Mouse (Mus musculus) spleen, adult 2 months (tissue): ENCODE data around the gene Eps8l1. TPM values are rescaled to one million over a fixed set of nuclear protein-coding genes. Genes with fewer than 3 reads are reported as not detected.

Experiments used
- DNase-seq, 2 experiments: peaks; one replicate each; pipeline versions ENCODE4 v3.0.0 to v3.0.0-alpha.2; 2012 to 2021; ENCODE audit warnings: low spot score in 2 of 2, low read depth in 1 of 2
- H3K27ac ChIP-seq: fragments of 200-500 bp; 2 replicates; pipeline ENCODE4 v1.5.1; 2012; ENCODE audit warnings: low read length, inconsistent platforms; ENCODE audit not compliant: insufficient read depth
- H3K27me3 ChIP-seq: fragments of 200-500 bp; 2 replicates; pipeline ENCODE4 v1.6.1; 2012; ENCODE audit warnings: mild to moderate bottlenecking, moderate library complexity, low read length, inconsistent platforms; ENCODE audit not compliant: control insufficient read depth, insufficient read depth
- H3K36me3 ChIP-seq: fragments of 200-500 bp; 2 replicates; pipeline ENCODE4 v1.6.1; 2012; ENCODE audit warnings: mild to moderate bottlenecking, low read length, inconsistent platforms; ENCODE audit not compliant: control insufficient read depth, insufficient read depth
- H3K4me1 ChIP-seq: fragments of 200-500 bp; 2 replicates; pipeline ENCODE4 v1.6.1; 2011; ENCODE audit warnings: inconsistent platforms; ENCODE audit not compliant: control insufficient read depth, insufficient read depth, insufficient read length
- H3K4me3 ChIP-seq: fragments of 200-500 bp; 2 replicates; pipeline ENCODE4 v1.5.1; 2011; ENCODE audit warnings: mild to moderate bottlenecking, inconsistent platforms; ENCODE audit not compliant: insufficient read depth, insufficient read length; ENCODE audit errors: extremely low read depth
- CTCF ChIP-seq: fragments of 200-500 bp; IDR thresholded peaks from 2 replicates; pipeline ENCODE4 v1.5.1; 2011; ENCODE audit warnings: mild to moderate bottlenecking, inconsistent platforms; ENCODE audit not compliant: insufficient read depth, insufficient read length, insufficient replicate concordance; ENCODE audit errors: extremely low read depth
- POLR2A ChIP-seq: fragments of 200-500 bp; IDR thresholded peaks from 2 replicates; pipeline ENCODE4 v1.6.1; 2011; ENCODE audit warnings: low read depth, low read length, inconsistent platforms
- WGBS: fragments of 180-500 bp; shearing (Covaris S2); methylation state at CpG from one replicate; pipeline ENCODE4 v1.1.7; 2018; 5-methylcytosine and 5-hydroxymethylcytosine counted together
- polyA plus RNA-seq: library from polyadenylated mRNA; depleted of rRNA; stranded (reverse); fragments of >200 nt; gene quantifications from 2 replicates; pipeline ENCODE4 v1.2.3, GENCODE M21; 2012

Gene Eps8l1
- polyA plus RNA-seq, 1 experiment: 0.18 TPM

DNA sequence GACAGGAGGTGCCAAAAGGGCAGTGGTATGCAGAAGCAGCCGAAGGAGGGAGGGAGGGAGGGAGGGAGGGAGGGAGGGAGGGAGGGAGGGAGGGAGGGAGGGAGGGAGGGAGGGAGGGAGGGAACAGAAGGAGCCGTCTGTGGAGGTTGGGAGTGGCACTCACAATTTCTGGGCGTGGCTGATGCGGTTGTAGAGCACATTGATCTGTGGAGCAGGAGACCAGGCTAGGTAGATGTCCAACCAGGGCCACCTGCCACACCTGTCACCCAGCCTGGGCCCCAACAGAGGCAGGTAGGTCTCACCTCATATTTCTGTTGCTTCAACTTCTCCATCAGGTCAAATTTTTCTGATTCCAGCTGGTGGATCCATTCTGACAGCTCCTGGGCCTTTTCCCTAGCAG lies 46.7 kb downstream of the Eps8l1 start:
- Histone ChIP-seq H3K27ac (no peak overlapping the region), H3K4me3 (no peak overlapping the region), H3K36me3 (no peaks in the 10 kb centered on the region), H3K4me1 (peaks cover 8% of the 10 kb centered on the region; the same call in 1 of the 2 replicates), H3K27me3 (no peaks in the 10 kb centered on the region)
- no peak for DNase-seq
- TF ChIP-seq POLR2A: no peak
- TF ChIP-seq CTCF: no peak
- 73% methylated on average over 3 of the region's 4 CpGs for WGBS

DNA sequence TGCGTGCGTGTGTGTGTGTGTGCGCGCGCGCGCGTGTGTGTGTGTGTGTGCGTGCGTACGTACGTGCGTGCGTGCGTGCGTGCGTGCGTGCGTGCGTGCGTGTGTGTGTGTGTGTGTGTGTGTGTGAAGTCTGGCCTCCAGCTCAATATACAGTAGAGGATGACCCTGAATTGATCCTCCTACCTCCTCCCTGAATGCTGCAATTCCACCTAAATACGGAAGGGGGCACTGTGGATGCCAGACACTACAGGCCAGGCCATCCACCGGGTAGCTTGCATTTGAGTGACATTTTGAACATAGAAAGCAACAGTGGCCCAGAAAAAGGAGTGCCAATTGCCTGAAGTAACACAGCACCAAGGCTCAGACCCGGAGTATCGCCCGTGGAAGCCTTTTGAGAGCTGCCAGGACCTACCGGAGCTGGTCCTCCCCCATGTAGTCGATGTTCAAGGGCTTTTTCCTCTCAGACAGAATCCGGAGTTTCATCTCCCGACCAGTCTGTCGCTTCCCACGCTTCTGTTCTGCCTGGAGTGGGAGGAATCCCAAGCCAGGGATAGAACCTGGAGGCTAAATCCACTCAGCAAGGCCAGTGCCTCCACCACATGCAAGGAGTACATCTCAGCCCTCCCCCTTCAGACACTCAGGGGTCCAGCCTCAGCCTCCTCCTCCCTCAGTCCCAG lies 47.7 kb downstream of the Eps8l1 start:
- WGBS: 86% methylated on average over 31 of the region's 32 CpGs
- Histone ChIP-seq H3K27me3 (no peaks in the 10 kb centered on the region), H3K27ac (no peak overlapping the region), H3K4me1 (peaks cover 8% of the 10 kb centered on the region; the same call in 1 of the 2 replicates), H3K36me3 (no peaks in the 10 kb centered on the region), H3K4me3 (no peak overlapping the region)
- peak; percentile 6; the same call in 1 of the 2 replicates for TF ChIP-seq CTCF
- TF ChIP-seq POLR2A: no peak
- no peak for DNase-seq

DNA sequence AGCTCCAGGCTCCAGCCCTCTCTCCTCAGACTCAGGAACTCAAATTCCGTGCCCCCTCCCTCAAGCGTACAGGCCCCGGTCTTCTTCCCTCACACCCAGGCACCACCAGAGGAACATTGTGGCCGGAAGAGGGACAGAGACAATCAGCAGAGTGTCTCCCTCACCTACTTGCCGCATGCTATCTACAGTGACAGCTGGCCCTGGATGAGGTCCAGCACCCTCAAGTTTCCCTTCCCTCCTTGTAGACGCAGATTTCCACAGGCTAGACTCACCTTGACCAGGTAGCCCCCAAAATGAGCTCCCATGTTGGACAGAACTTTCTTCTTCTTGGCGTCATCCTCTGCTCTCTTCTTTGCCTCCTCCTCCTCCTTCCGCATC lies 48.3 kb downstream of the Eps8l1 start:
- Histone ChIP-seq H3K4me3 (no peak overlapping the region), H3K36me3 (no peaks in the 10 kb centered on the region), H3K27ac (no peak overlapping the region), H3K27me3 (no peaks in the 10 kb centered on the region), H3K4me1 (peaks cover 8% of the 10 kb centered on the region; the same call in 1 of the 2 replicates)
- whole genome bisulfite sequencing: 69% methylated on average over 8 of the region's 8 CpGs
- no peak for TF ChIP-seq CTCF
- no peak for TF ChIP-seq POLR2A
- DNase-seq: no peak

DNA sequence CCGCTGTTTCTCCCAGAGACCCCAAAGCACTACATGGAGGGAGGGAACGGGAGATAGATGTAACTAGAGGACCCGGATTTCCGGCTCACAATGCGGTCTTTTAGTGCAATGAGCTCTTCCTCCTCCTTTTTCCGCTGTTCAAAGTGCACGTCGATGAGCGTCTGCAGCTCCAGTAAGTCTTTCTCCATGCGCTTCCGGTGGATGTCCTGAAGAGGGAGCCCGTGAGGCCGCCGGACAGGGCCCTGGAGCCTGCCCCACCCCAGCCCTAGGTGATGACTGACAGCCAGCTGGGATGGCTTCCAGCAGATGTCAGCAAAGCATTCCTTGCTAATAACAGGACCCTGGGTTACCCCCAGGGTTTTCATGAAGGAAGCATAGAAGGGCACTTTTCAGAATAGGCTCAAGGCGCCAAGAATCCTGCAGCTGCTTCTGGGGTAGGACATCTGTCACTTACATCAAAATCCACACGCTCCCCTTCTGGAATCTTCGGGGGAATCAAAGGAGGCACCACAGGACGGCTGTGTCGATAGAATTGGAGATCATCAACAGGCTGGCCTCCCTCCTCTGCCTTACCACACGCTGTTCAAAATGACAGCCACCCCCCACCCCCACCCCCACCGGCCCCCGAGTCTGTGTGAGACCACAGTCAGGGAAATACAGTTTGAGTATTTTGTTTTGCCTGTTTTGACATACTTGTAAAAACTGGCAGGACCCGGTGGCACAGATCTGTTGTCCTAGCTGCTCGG lies 49.6 kb downstream of the Eps8l1 start:
- WGBS: 30% methylated on average over 24 of the region's 24 CpGs
- Histone ChIP-seq H3K4me3 (no peak overlapping the region), H3K36me3 (no peaks in the 10 kb centered on the region), H3K27me3 (no peaks in the 10 kb centered on the region), H3K27ac (no peak overlapping the region), H3K4me1 (peaks cover 2% of the 10 kb centered on the region; the same call in 1 of the 2 replicates)
- DNase-seq: peak in 1 of 2 experiments; percentile 66
- TF ChIP-seq POLR2A (no peak), CTCF (peak; percentile 81)

DNA sequence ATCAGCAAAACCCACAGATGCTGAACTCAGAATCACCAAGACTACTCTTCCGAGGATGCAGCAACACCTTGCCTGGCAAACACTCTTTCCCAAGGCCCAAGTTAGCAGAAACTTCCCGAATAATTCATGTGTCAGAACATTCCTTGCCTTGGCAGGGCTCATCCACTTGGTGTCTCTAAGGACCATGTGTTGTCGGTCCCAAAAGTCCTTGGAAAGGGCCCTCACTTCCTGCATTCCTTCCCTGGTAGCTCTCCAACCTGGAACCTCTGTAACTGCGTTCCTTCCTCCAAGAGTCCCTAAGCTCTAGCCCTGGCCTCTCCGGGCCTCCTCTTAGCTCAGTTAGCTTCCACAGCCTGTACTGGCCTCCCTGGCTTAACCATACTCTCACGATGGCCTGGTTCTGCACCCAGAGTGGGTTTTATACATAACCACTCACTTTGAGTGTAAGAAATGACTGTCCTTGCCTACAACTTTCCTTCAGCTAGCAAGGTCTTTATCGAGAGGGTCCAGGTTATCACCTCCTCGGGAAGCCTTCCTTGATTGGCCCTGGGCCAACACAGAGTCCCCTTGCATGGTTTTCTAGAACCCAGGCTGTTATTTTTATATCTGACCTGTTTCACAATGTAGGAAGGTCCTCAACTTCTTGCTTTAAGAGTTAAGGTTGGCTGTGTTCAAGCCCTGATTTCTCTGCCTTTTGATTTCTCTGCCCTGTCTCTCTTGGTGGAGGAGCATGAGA lies 51.2 kb downstream of the Eps8l1 start:
- DNase-seq: no peak
- 85% methylated on average over 8 of the region's 8 CpGs for WGBS
- Histone ChIP-seq H3K4me1 (no peaks in the 10 kb centered on the region), H3K27ac (no peak overlapping the region), H3K4me3 (no peak overlapping the region), H3K36me3 (no peaks in the 10 kb centered on the region), H3K27me3 (no peaks in the 10 kb centered on the region)
- TF ChIP-seq POLR2A: no peak
- no peak for TF ChIP-seq CTCF

DNA sequence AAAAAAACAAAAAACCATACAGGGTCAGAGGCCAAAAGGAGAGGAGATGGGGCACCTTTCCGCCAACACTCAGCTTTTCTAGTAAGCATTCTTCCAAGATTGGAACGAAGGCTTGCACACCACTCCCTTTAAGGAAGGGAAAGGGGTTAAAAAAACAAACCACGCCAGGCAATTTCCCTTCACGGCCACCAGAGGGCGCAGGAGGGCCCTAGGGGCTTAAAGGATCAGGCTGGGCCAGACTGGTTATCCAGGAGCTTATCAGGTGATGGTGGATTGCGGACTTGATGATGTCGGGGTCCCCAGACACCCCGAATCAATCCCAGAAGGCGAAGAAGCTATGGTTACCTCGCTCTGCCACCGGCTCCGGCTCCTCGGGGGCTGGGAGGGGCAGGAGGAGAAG lies 52.8 kb downstream of the Eps8l1 start:
- peak in 1 of 2 experiments; percentile 26 for DNase-seq
- 40% methylated on average over 13 of the region's 13 CpGs for WGBS

More for the DNA sequence above, 52.8 kb downstream of the Eps8l1 start:
- H3K4me3 ChIP-seq: no peak overlapping the region
- H3K4me1 ChIP-seq: peaks cover 2% of the 10 kb centered on the region; the same call in 1 of the 2 replicates
- TF ChIP-seq POLR2A (no peak), CTCF (peak; percentile 87)
- no peak overlapping the region for H3K27ac ChIP-seq
- H3K27me3 ChIP-seq: no peaks in the 10 kb centered on the region
- no peaks in the 10 kb centered on the region for H3K36me3 ChIP-seq
